Comparison of ENCODE assay signal across 10 mouse cellular contexts in genomic region chr9:115604450-115604849, GRCm38 (mm10).
DNase-seq lines count a peak whose midpoint lies in the region; ATAC-seq lines count a peak whose summit lies in the region.
"Had no signal": no experiment of that assay in that cellular context is flagged by ENCODE, and none has a peak within 500 bp of the region (broad histone marks: within the 10 kb centered on the region; RNA-seq: fewer than 3 reads in every experiment).

No protein-coding gene starts in this region.

- no peaks in the 10 kb centered on the region for H3K27me3 ChIP-seq in hindbrain, embryonic 10.5 days (ENCODE audit: insufficient read depth, poor library complexity, severe bottlenecking)
- H3K27me3 ChIP-seq in liver, embryonic 12.5 days (replicated peaks): no peaks in the 10 kb centered on the region
- H3K27me3 ChIP-seq: heart, embryonic 13.5 days had no signal

- no peak for ATAC-seq in liver, embryonic 12.5 days

- intact Hi-C loops in left cerebral cortex, postnatal 10 days (cut with DNase I): no loop called here

- no peaks in the 10 kb centered on the region for H3K9me3 ChIP-seq in hindbrain, embryonic 10.5 days
- no peaks in the 10 kb centered on the region for H3K9me3 ChIP-seq in liver, embryonic 12.5 days (replicated peaks)
- H3K9me3 ChIP-seq: heart, embryonic 13.5 days had no signal

- 65% methylated on average over 3 of the region's 3 CpGs for WGBS in hindbrain, embryonic 10.5 days
- WGBS in liver, embryonic 12.5 days (ENCODE audit: insufficient replicate concordance): 62% methylated on average over 3 of the region's 3 CpGs

- DNase-seq in cerebellum, postnatal 14 days: peak; percentile 30 to 40
- peak; percentile 14 for DNase-seq in hindbrain, embryonic 10.5 days (ENCODE audit: low spot score)
- peak; percentile 58 to 73 for DNase-seq in left cerebral cortex, postnatal 10 days (ENCODE audit: extremely low spot score in 1 of 2, low spot score in 2 of 2)
- DNase-seq in right cerebral cortex, adult 18-20 months: peak; percentile 68
- DNase-seq in adrenal gland, postnatal 36 days: no peak
- DNase-seq in spleen, adult 12 weeks (ENCODE audit: low spot score): no peak
- DNase-seq in kidney, adult 9 months: no peak

- H3K4me3 ChIP-seq in hindbrain, embryonic 10.5 days: no peak overlapping the region
- H3K4me3 ChIP-seq in liver, embryonic 12.5 days: no peak overlapping the region
- H3K4me3 ChIP-seq: heart, embryonic 13.5 days; megakaryocyte, embryonic 14.5 days had no signal

- H3K4me1 ChIP-seq in hindbrain, embryonic 10.5 days (replicated peaks): peaks cover 15% of the 10 kb centered on the region
- H3K4me1 ChIP-seq in liver, embryonic 12.5 days: no peaks in the 10 kb centered on the region

- no peak overlapping the region for H3K9ac ChIP-seq in liver, embryonic 12.5 days
- H3K9ac ChIP-seq: heart, embryonic 13.5 days had no signal

- H3K36me3 ChIP-seq in hindbrain, embryonic 10.5 days: no peaks in the 10 kb centered on the region
- H3K36me3 ChIP-seq in liver, embryonic 12.5 days: no peaks in the 10 kb centered on the region
- H3K36me3 ChIP-seq: heart, embryonic 13.5 days had no signal

- H3K27ac ChIP-seq in hindbrain, embryonic 10.5 days: peak overlapping the region; percentile 78
- H3K27ac ChIP-seq in liver, embryonic 12.5 days: no peak overlapping the region
- H3K27ac ChIP-seq: heart, embryonic 13.5 days had no signal

- no peak overlapping the region for H3K4me2 ChIP-seq in liver, embryonic 12.5 days
- H3K4me2 ChIP-seq: heart, embryonic 13.5 days had no signal

Comparison
In these comparisons a context has a peak if more than half of its experiments do, and no peak if none do; other contexts are left out.
1. DNase-seq: peak in cerebellum, postnatal 14 days (2 of 2), hindbrain, embryonic 10.5 days (single experiment), left cerebral cortex, postnatal 10 days (2 of 2) and right cerebral cortex, adult 18-20 months (single experiment); none in adrenal gland, postnatal 36 days (0 of 2), spleen, adult 12 weeks (single experiment) and kidney, adult 9 months (single experiment).